Mouse (Mus musculus) limb, embryonic 14.5 days (tissue): ENCODE data around the gene Pank4. TPM values are rescaled to one million over a fixed set of nuclear protein-coding genes. Genes with fewer than 3 reads are reported as not detected.

Experiments
- ATAC-seq: fragments of 200-750 bp; cut with Nextera tagmentation; 2 replicates; pipeline ENCODE4 v1.8.0; 2017; ENCODE audit warnings: low read depth, moderate number of reproducible peaks, moderate TSS enrichment; ENCODE audit not compliant: low FRiP score
- DNase-seq: peaks from one replicate; pipeline ENCODE4 v3.0.0-alpha.2; 2015; ENCODE audit warnings: low spot score
- H3K27ac ChIP-seq: fragments of 300-500 bp; sonication (generic); replicated peaks from 2 replicates; pipeline ENCODE4 v1.5.1; 2014; ENCODE audit warnings: low read depth, mild to moderate bottlenecking, low read length, moderate library complexity, mixed read lengths
- H3K27me3 ChIP-seq: fragments of 300-500 bp; sonication (generic); 2 replicates; pipeline ENCODE4 v1.6.1; 2014; ENCODE audit warnings: low read length, mixed read lengths; ENCODE audit not compliant: control insufficient read depth, insufficient read depth
- H3K36me3 ChIP-seq: fragments of 300-500 bp; sonication (generic); 2 replicates; pipeline ENCODE4 v1.6.1; 2014; ENCODE audit warnings: mild to moderate bottlenecking, low read length, moderate library complexity, mixed read lengths; ENCODE audit not compliant: control insufficient read depth, insufficient read depth
- H3K4me1 ChIP-seq: fragments of 300-500 bp; sonication (generic); 2 replicates; pipeline ENCODE4 v1.6.1; 2014; ENCODE audit warnings: antibody characterized with exemption, low read length, mixed read lengths; ENCODE audit not compliant: control insufficient read depth, insufficient read depth
- H3K4me2 ChIP-seq: fragments of 300-500 bp; sonication (generic); replicated peaks from 2 replicates; pipeline ENCODE4 v1.6.1; 2014; ENCODE audit warnings: low read depth, mild to moderate bottlenecking, low read length, moderate library complexity; ENCODE audit not compliant: severe bottlenecking
- H3K4me3 ChIP-seq: fragments of 300-500 bp; sonication (generic); replicated peaks from 2 replicates; pipeline ENCODE4 v1.5.1; 2014; ENCODE audit warnings: low read length
- H3K9ac ChIP-seq: fragments of 300-500 bp; sonication (generic); 2 replicates; pipeline ENCODE4 v1.6.1; 2014; ENCODE audit warnings: mild to moderate bottlenecking, low read depth, low read length, moderate library complexity; ENCODE audit not compliant: severe bottlenecking
- H3K9me3 ChIP-seq: fragments of 300-500 bp; sonication (generic); 2 replicates; pipeline ENCODE4 v1.6.1; 2016; ENCODE audit warnings: low read length; ENCODE audit not compliant: control insufficient read depth
- POLR2A ChIP-seq: fragments of 200-500 bp; IDR thresholded peaks from 2 replicates; pipeline ENCODE4 v1.8.0; 2012; ENCODE audit warnings: inconsistent platforms, mild to moderate bottlenecking, moderate library complexity, borderline replicate concordance; ENCODE audit not compliant: insufficient read depth, insufficient read length; ENCODE audit errors: extremely low read depth
- WGBS: fragments of 180-500 bp; shearing (Covaris S2); extraction: QIAGEN DNeasy Blood & Tissue Kit; methylation state at CpG from one replicate; pipeline ENCODE4 v1.1.7; 2014; 5-methylcytosine and 5-hydroxymethylcytosine counted together
- polyA plus RNA-seq, 2 experiments: library from polyadenylated mRNA; depleted of rRNA in 1 of 2; stranded (reverse) in 1 of 2; unstranded in 1 of 2; fragments of >200 nt; fragmentation: Nextera tagmentation in 1 of 2; extraction: Ambion mirVana in 1 of 2; gene quantifications; 2 replicates each; pipeline versions ENCODE4 v1.2.1 to v1.2.3; 2012 to 2014

Pank4 gene
- polyA plus RNA-seq, 2 experiments: 36.9 to 76.3 TPM

DNA sequence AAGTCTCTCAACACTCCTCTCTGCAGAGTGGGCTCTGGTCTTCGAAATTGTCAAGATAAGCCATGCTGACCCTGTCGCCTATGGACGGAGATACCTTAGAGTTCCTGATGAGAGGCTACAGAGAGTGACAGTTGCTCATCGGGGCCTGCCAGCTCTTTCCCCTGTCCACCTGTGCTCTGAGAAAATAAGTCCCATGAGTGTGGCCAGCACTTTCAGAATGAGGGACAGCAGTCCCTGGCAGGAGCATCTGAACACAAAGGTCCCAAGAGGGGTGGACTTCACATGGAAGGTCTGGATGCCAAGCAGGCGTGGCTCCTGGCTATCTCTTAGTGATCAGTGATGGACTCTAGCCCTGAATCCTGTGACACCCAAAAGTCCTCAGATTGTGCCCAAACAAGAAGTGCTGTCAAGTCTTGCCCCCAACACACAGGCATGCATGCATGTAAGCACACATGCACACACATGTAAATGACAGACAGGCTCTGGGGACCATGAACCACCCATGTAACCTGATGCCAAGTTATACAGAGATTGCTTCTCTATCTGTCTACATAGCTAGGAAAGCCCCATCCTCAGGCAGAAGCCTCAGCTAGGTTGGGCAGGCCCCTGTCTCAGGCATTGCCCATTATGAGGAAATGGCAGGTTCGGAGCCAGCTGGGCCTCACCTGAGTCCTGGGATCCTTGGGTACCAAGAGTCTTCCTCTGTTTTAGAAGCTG lies 20.4 kb upstream of the Pank4 start:
- Histone ChIP-seq H3K9me3 (no peaks in the 10 kb centered on the region), H3K4me3 (no peak overlapping the region), H3K9ac (no peak overlapping the region), H3K4me1 (peaks cover 6% of the 10 kb centered on the region), H3K27ac (no peak overlapping the region), H3K4me2 (no peak overlapping the region), H3K36me3 (no peaks in the 10 kb centered on the region), H3K27me3 (0 out of 2 replicates have a peak, but pooled peaks cover 4% of the 10 kb centered on the region)
- no peak for ATAC-seq
- peak; percentile 1 for DNase-seq
- 89% methylated on average over 6 of the region's 6 CpGs for WGBS
- TF ChIP-seq POLR2A: no peak

DNA sequence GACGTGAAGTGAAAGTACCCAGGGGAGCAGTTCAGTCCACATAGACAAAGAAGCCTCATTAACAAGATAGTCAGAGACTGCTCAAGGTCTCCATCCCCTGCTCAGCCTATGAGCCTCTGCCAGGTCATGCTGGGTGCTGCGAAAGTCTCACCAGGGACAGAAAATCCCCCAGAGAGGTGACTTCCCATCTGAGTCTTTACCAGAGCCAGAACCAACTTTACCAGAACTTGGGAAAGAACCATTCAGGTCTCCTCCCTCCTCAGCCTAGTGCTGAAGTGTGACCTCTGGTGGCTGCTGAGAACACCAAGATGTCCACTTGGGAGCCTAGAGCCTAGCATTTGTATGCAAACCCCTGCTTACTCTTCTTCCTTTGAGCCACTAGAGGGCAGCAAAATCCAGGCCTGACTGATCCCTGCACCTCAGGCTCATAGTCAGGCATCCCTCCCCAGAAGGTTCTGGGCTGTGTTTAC lies 19.8 kb upstream of the Pank4 start:
- Histone ChIP-seq H3K4me2 (no peak overlapping the region), H3K9ac (no peak overlapping the region), H3K27ac (no peak overlapping the region), H3K4me3 (no peak overlapping the region), H3K4me1 (peaks cover 8% of the 10 kb centered on the region), H3K27me3 (peaks cover 11% of the 10 kb centered on the region), H3K36me3 (no peaks in the 10 kb centered on the region), H3K9me3 (no peaks in the 10 kb centered on the region)
- peak; percentile 77 for ATAC-seq
- DNase-seq: peak; percentile 82
- WGBS: 12% methylated on average over 2 of the region's 2 CpGs
- no peak for TF ChIP-seq POLR2A

DNA sequence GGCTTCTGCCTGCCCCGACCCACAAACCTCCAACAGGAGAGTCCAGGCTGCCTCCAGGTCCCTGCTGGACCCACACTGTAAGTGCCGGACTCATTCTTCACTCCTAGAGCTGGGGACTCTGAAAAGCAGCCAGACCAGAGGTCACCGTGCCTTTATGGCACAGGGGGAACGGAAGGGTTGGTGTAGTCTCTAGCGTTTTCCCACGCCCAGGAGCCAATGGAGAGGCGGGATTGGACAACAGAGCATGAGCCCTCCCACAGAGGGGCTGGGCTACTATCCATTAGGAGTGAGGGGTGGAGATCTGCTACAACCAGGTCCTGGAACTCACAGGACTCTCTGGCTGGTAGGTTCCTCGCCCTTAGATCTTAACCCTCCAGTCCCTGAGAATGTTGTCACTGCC lies 17.6 kb upstream of the Pank4 start:
- Histone ChIP-seq H3K27ac (no peak overlapping the region), H3K4me1 (peaks cover 8% of the 10 kb centered on the region), H3K9me3 (no peaks in the 10 kb centered on the region), H3K9ac (0 out of 2 replicates have a peak overlapping the region, but pooled peaks have one; percentile 41), H3K4me3 (peak overlapping the region; percentile 28), H3K36me3 (no peaks in the 10 kb centered on the region), H3K4me2 (peak overlapping the region; percentile 54), H3K27me3 (peaks cover 31% of the 10 kb centered on the region)
- WGBS: 2% methylated on average over 8 of the region's 8 CpGs
- DNase-seq: peak; percentile 79
- peak; percentile 89 for ATAC-seq
- no peak for TF ChIP-seq POLR2A

DNA sequence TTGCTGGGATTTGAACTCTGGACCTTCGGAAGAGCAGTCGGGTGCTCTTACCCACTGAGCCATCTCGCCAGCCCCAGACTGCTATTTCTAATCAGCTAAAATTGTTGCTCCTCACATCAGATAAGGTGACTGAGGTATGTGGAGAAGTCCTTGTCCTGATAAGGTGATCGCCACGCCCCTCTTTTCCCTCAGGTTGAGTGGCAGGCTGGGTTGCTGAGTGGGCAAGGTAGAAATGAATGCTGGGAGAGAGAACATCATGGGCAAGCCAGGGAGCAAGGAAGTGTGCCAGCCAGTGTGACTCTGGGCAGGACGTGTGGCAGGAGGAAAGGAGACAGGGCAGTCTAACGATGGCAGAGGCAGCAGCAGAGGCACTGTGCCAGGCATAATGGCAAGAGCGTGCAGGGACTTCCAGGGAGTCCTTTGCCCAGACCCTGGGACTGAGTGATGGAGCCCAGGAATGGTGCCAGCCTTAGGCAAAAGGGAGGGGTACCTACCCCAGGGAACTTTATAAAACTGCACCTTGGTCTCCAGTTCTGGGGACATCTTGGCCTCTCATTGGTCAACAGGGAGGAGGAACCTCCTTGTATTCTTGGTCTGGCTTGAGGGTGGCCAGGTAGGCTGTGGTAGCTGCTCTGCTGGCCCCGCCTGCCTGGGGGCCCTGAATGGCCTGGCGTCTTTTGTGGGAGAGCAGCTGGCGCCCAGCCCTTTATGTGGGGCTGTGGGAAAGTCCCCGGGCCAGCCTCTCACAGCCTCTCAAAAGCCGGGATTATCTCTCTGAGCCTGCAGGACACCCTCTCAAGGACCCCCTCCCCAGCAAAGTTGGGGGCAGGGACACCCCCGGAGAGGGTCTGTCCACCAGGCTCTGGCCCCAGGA lies 15.6 kb upstream of the Pank4 start:
- H3K9ac ChIP-seq: no peak overlapping the region
- H3K4me2 ChIP-seq: no peak overlapping the region
- DNase-seq (no peak), ATAC-seq (no peak)
- H3K27ac ChIP-seq: no peak overlapping the region
- no peak overlapping the region for H3K4me3 ChIP-seq
- peaks cover 11% of the 10 kb centered on the region for H3K4me1 ChIP-seq
- H3K36me3 ChIP-seq: no peaks in the 10 kb centered on the region
- 59% methylated on average over 13 of the region's 14 CpGs for WGBS
- H3K9me3 ChIP-seq: no peaks in the 10 kb centered on the region
- no peak for TF ChIP-seq POLR2A
- peaks cover 44% of the 10 kb centered on the region for H3K27me3 ChIP-seq

DNA sequence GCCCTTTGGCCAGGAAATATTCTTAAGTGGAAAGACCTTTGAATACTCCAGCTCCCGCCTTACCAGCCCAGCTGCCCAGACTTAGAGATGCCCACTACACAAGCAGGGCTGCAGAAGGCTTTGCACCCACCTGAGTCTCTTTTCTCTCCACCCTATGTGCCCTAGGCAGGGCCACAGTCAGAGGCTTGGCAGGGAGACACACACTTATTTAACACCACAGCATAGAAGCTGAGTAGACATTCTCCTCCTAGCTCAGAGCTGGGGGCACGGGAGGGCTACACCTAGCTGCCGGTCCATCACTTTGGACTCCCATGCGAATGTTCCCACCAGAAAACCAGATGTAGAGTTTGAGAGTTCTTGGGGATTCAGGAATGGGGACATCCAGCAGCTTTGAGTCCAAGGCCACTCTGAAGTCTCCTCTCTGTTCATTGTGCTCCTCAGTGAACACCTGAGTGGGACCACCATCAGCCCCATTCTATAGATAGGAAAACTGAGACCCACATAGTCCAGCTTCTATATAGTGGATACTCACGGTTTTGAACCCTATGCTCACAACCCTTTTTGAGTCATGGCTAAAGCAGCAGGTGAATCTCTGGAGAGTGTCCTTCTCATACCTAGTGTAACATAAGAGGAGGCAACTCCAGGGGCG lies 14.9 kb upstream of the Pank4 start:
- WGBS: 68% methylated on average over 6 of the region's 6 CpGs
- Histone ChIP-seq H3K9me3 (no peaks in the 10 kb centered on the region), H3K36me3 (no peaks in the 10 kb centered on the region), H3K4me2 (no peak overlapping the region), H3K4me3 (no peak overlapping the region), H3K4me1 (peaks cover 11% of the 10 kb centered on the region), H3K27ac (no peak overlapping the region), H3K27me3 (peaks cover 49% of the 10 kb centered on the region), H3K9ac (no peak overlapping the region)
- no peak for TF ChIP-seq POLR2A
- no peak for ATAC-seq
- DNase-seq: no peak
